Mouse (Mus musculus) naive thymus-derived CD4-positive, alpha-beta T cell, adult 5 months (primary cell): ENCODE data around the gene Eva1c. TPM values are rescaled to one million over a fixed set of nuclear protein-coding genes. Genes with fewer than 3 reads are reported as not detected.

Experiments
- polyA plus RNA-seq: library from polyadenylated mRNA; unstranded; fragments of 100-300 nt; shearing (Covaris generic); gene quantifications from one replicate; pipeline ENCODE4 v1.2.1, GENCODE M21; 2017

Gene Eva1c
- polyA plus RNA-seq: not detected

DNA sequence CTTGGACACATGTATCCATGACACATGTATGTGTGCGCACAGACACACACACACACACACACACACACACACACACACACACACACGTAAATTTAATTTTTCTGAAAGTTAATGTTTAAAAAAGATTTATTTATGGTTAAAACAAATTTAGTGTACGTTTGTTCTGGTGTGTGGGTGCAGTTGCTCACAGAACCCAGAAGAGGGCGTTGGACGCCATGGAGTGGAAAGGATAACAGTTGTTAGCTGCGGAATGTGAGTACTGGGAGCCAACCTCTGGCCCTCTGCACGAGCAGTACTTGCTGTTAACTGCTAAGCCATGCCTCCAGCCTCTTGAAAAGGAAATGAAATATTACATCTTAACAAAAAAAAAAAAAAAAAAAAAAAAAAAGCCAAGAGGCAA is at the start of gene Eva1c:
TSS of gene Eva1c (plus strand) at position 263 of the 400 bp plus-strand sequence.

DNA sequence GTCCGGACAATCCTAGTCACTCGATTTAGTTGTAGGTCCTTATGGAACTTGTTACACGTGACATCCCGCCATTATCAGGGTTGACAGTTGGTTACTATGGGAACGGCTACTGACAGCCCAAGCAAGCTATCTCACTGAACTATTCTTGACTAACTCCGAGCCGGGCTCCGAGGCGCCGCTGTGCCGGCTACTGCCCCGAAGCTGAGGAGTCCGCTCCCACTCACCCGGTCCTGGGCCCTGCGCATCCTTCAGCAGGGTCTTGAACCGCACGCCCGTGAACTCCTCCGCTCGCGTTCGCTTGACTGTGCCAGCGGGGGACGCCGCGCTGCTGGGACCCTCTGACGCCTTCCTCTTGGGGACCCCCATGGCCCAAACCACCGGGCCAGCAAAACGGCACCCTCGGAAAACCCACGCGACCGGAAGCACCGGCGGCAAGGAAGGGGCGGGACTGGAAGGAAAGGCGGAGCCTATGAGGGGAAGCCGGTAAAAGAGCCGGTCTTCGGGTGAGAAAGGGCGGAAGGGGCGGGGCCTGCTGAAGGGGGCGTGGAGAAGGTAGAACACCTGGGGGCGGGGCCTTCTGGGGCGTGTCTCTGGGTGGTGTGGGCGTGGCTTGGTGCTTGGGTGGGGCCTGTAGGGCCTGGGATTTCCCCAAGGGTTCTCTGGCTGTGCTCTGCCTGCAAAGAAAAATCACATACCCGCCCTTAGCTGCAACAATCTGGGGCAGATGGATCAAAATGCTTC is 16.4 kb upstream of the Eva1c start, which contains the start of gene Urb1:
TSS of gene Urb1 (minus strand) at position 439 of the 741 bp plus-strand sequence.

DNA sequence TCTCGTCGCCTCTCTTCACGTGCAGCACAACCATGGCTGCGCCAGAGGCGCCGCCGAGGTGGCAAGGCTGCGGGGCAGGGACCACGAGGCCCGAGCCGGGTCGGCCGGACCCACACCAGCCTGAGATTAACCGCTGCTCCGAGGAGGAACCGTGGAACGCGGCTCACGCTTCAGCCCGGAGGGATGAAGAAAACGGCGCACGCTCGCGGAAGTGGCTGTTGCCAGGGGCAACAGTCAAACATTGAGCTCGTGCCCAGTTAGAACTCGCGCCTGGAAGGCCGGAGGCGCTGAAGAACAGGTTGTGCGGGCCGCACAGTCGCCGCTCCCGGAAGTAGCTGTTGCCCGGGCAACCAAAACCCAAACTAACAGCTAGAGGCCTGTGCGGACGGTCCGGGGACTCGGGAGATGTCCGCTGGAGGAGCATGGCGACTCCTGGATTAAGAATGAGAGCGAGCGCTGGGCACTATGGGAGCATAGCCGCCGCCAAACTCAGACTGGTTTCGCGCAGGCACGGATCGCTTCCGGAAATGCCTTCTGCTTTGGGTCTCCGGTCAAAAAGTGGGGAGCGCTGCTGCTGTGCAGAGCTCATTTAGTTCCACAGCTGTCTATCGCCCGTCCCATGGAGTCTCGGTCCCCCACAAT is 108.3 kb downstream of the Eva1c start, which contains the start of gene Cfap298:
TSS of gene Cfap298 (minus strand) at position 428 of the 642 bp plus-strand sequence.

Other genes starting within 250 kb of the Eva1c start
- 38.9 TPM for gene Mis18a, start 99.3 kb upstream of the Eva1c start, polyA plus RNA-seq
- gene Mrap, start 88.5 kb upstream of the Eva1c start, polyA plus RNA-seq: not detected
- 20.6 TPM for gene Urb1, start 16.3 kb upstream of the Eva1c start, polyA plus RNA-seq
- gene Cfap298, start 108.4 kb downstream of the Eva1c start, polyA plus RNA-seq: 33.9 TPM
- 54.3 TPM for gene Synj1, start 184.6 kb downstream of the Eva1c start, polyA plus RNA-seq
- gene Paxbp1, start 217.8 kb downstream of the Eva1c start, polyA plus RNA-seq: 116 TPM